Comparison of ENCODE assay signal across 8 mouse cellular contexts in genomic region chr1:150099374-150099773, GRCm38 (mm10). TPM values are rescaled to one million over a fixed set of nuclear protein-coding genes. Genes with fewer than 3 reads are reported as not detected.
A peak's percentile ranks its signal among the peaks of the same experiment; 100 is the strongest.
DNase-seq lines count a peak whose midpoint lies in the region; ATAC-seq lines count a peak whose summit lies in the region.

No protein-coding gene starts in this region.

- H3K36me3 ChIP-seq in kidney, embryonic 14.5 days (ENCODE audit: control insufficient read depth, insufficient read depth, low read length), result no peaks in the 10 kb centered on the region
- H3K36me3 ChIP-seq in hindbrain, embryonic 16.5 days (ENCODE audit: control insufficient read depth, insufficient read depth, low read length), result no peaks in the 10 kb centered on the region
- no peaks in the 10 kb centered on the region for H3K36me3 ChIP-seq in midbrain, embryonic 16.5 days (ENCODE audit: control insufficient read depth, insufficient read depth, low read length)

- 0 out of 2 replicates have a peak, but pooled peaks have one; percentile 8 for ATAC-seq in kidney, embryonic 14.5 days (ENCODE audit: low FRiP score, low TSS enrichment)
- ATAC-seq in hindbrain, embryonic 16.5 days, result peak; percentile 41
- peak; percentile 72 for ATAC-seq in midbrain, embryonic 16.5 days

- peak overlapping the region; percentile 46 for H3K4me3 ChIP-seq in kidney, embryonic 14.5 days (ENCODE audit: low read length)
- peak overlapping the region; percentile 47 for H3K4me3 ChIP-seq in hindbrain, embryonic 16.5 days (ENCODE audit: low read length)
- peak overlapping the region; percentile 53 for H3K4me3 ChIP-seq in midbrain, embryonic 16.5 days (ENCODE audit: low read depth, low read length)

- peaks cover 3% of the 10 kb centered on the region; the same call in 1 of the 2 replicates for H3K4me1 ChIP-seq in kidney, embryonic 14.5 days (ENCODE audit: control insufficient read depth, insufficient read depth, low read length)
- peaks cover 7% of the 10 kb centered on the region for H3K4me1 ChIP-seq in hindbrain, embryonic 16.5 days (ENCODE audit: control insufficient read depth, insufficient read depth, low read depth, low read length)
- H3K4me1 ChIP-seq in midbrain, embryonic 16.5 days (ENCODE audit: control insufficient read depth, insufficient read depth, low read length), result 0 out of 2 replicates have a peak, but pooled peaks cover 3% of the 10 kb centered on the region

- peak overlapping the region; percentile 91 for H3K4me2 ChIP-seq in kidney, embryonic 14.5 days (replicated peaks; ENCODE audit: low read depth, low read length)
- H3K4me2 ChIP-seq in hindbrain, embryonic 16.5 days (ENCODE audit: low read length), result peak overlapping the region; percentile 88
- H3K4me2 ChIP-seq in midbrain, embryonic 16.5 days (ENCODE audit: low read length), result peak overlapping the region; percentile 94

- no peak overlapping the region for H3K27ac ChIP-seq in kidney, embryonic 14.5 days (ENCODE audit: low read depth, low read length)
- H3K27ac ChIP-seq in hindbrain, embryonic 16.5 days (ENCODE audit: low read depth, low read length), result no peak overlapping the region
- no peak overlapping the region for H3K27ac ChIP-seq in midbrain, embryonic 16.5 days (ENCODE audit: low read length)

- peak overlapping the region; percentile 42; the same call in 1 of the 2 replicates for H3K9ac ChIP-seq in kidney, embryonic 14.5 days (ENCODE audit: low read depth, low read length)
- H3K9ac ChIP-seq in hindbrain, embryonic 16.5 days (ENCODE audit: low read depth, low read length), result peak overlapping the region; percentile 58
- peak overlapping the region; percentile 68 for H3K9ac ChIP-seq in midbrain, embryonic 16.5 days (ENCODE audit: low read depth, low read length)

- WGBS in kidney, embryonic 14.5 days, result 3% methylated on average over 9 of the region's 9 CpGs
- under 1% methylated on average over 9 of the region's 9 CpGs for WGBS in hindbrain, embryonic 16.5 days
- WGBS in midbrain, embryonic 16.5 days, result under 1% methylated on average over 9 of the region's 9 CpGs

- no peaks in the 10 kb centered on the region for H3K9me3 ChIP-seq in kidney, embryonic 14.5 days (ENCODE audit: control insufficient read depth, low read length)
- no peaks in the 10 kb centered on the region for H3K9me3 ChIP-seq in hindbrain, embryonic 16.5 days (ENCODE audit: control insufficient read depth, low read length)
- H3K9me3 ChIP-seq in midbrain, embryonic 16.5 days (replicated peaks; ENCODE audit: control insufficient read depth, low read length, poor library complexity, severe bottlenecking), result no peaks in the 10 kb centered on the region

- DNase-seq in kidney, adult 8-10 months, result no peak
- peak; percentile 20 for DNase-seq in brain, adult 2 months (ENCODE audit: low read depth, low spot score)
- no peak for DNase-seq in layer of hippocampus, postnatal 10 days (ENCODE audit: low spot score in 2 of 2)
- DNase-seq in cerebellum, postnatal 36 days, result no peak
- no peak for DNase-seq in spleen, adult 18-20 months

- H3K27me3 ChIP-seq in kidney, embryonic 14.5 days (ENCODE audit: control insufficient read depth, insufficient read depth, low read length), result no peaks in the 10 kb centered on the region
- no peaks in the 10 kb centered on the region for H3K27me3 ChIP-seq in hindbrain, embryonic 16.5 days (replicated peaks; ENCODE audit: control insufficient read depth, insufficient read depth, low read length)
- no peaks in the 10 kb centered on the region for H3K27me3 ChIP-seq in midbrain, embryonic 16.5 days (ENCODE audit: control insufficient read depth, insufficient read depth, low read depth, low read length)

RNA-seq across cellular contexts. Expression of gene Ptgs2, which starts 0.5 kb away (rescaled TPM):
- 0.59 and 0.95 TPM in 2 replicates for polyA plus RNA-seq in kidney, embryonic 14.5 days (2014; fragmentation: Nextera tagmentation; extraction: Ambion mirVana)
- 0.17 and 0.21 TPM in 2 replicates for polyA plus RNA-seq in hindbrain, embryonic 16.5 days (2015; fragmentation: Nextera tagmentation; extraction: Ambion mirVana)
- 0.09 and 0.11 TPM in 2 replicates for polyA plus RNA-seq in midbrain, embryonic 16.5 days (2015; fragmentation: Nextera tagmentation; extraction: Ambion mirVana)
- 1 to 10 TPM; 3.5 to 5.1 TPM for total RNA-seq in layer of hippocampus, postnatal 10 days (2021)

Comparison
In these comparisons a context has a peak if more than half of its experiments do, and no peak if none do; other contexts are left out.
1. ATAC-seq: peak in every context shown above with its lines; median percentile 72 in midbrain, embryonic 16.5 days; 41 in hindbrain, embryonic 16.5 days; 8 in kidney, embryonic 14.5 days.